Mouse (Mus musculus): ENCODE results near the gene Akr1a1.
A peak's percentile ranks its signal among the peaks of the same experiment; 100 is the strongest.

Gene Akr1a1

GRCm38 (mm10) chr4:116657971-116658370 is 6.5 kb upstream of the Akr1a1 start:
- DNase-seq = no peak

- DNase-seq = no peak
Observed at GRCm38 (mm10) chr4:116655658-116656057, 4.2 kb upstream of the Akr1a1 start.

- no peak for DNase-seq
Observed at GRCm38 (mm10) chr4:116655100-116655499, 3.6 kb upstream of the Akr1a1 start.

- DNase-seq = no peak
Observed at GRCm38 (mm10) chr4:116653228-116653627, 1.7 kb upstream of the Akr1a1 start.

GRCm38 (mm10) chr4:116651797-116652135 is 286 bp upstream of the Akr1a1 start:
- no peak for DNase-seq

GRCm38 (mm10) chr4:116650365-116650764 is 1.1 kb downstream of the Akr1a1 start:
- no peak for DNase-seq

GRCm38 (mm10) chr4:116649411-116649810 is 2.1 kb downstream of the Akr1a1 start:
- DNase-seq = no peak

- DNase-seq = no peak
Observed at GRCm38 (mm10) chr4:116645624-116646023, 5.9 kb downstream of the Akr1a1 start.

- DNase-seq = no peak
Observed at GRCm38 (mm10) chr4:116644326-116644725, 7.2 kb downstream of the Akr1a1 start.

GRCm38 (mm10) chr4:116642071-116642470 is 9.4 kb downstream of the Akr1a1 start:
- DNase-seq = no peak

- no peak for DNase-seq
Observed at GRCm38 (mm10) chr4:116638821-116639220, 12.7 kb downstream of the Akr1a1 start.

- no peak for DNase-seq
Observed at GRCm38 (mm10) chr4:116635197-116635596, 16.3 kb downstream of the Akr1a1 start.

- peak; percentile 85 for DNase-seq
Observed at GRCm38 (mm10) chr4:116627722-116628662, 23.5 kb downstream of the Akr1a1 start, which contains the start of gene Nasp. Gene Nasp, minus strand, starts transcription at chr4:116627941.

- DNase-seq = peak; percentile 88
Observed at GRCm38 (mm10) chr4:116627359-116627716, 24.1 kb downstream of the Akr1a1 start.

- peak; percentile 64 for DNase-seq
Observed at GRCm38 (mm10) chr4:116626658-116627358, 24.7 kb downstream of the Akr1a1 start.

- DNase-seq = no peak
Observed at GRCm38 (mm10) chr4:116624831-116625230, 26.6 kb downstream of the Akr1a1 start.

- DNase-seq = no peak
Observed at GRCm38 (mm10) chr4:116615237-116615636, 36.2 kb downstream of the Akr1a1 start.

- no peak for DNase-seq
Observed at GRCm38 (mm10) chr4:116612621-116613020, 38.9 kb downstream of the Akr1a1 start.

- DNase-seq = peak; percentile 93
Observed at GRCm38 (mm10) chr4:116596978-116597881, 54.2 kb downstream of the Akr1a1 start.

- no peak for DNase-seq
Observed at GRCm38 (mm10) chr4:116596379-116596778, 55.1 kb downstream of the Akr1a1 start, which contains the start of gene Ccdc17. Gene Ccdc17, plus strand, starts transcription at chr4:116596654.

- DNase-seq = no peak
Observed at GRCm38 (mm10) chr4:116595793-116596192, 55.7 kb downstream of the Akr1a1 start.

Data from right cerebral cortex, adult 18-20 months (tissue).